Mouse (Mus musculus): ENCODE measurements around the gene Pex10. TPM values are rescaled to one million over a fixed set of nuclear protein-coding genes. Genes with fewer than 3 reads are reported as not detected.

Pex10 gene
- polyA plus RNA-seq, 1 experiment from 2014 or later, result 23.3 TPM

DNA sequence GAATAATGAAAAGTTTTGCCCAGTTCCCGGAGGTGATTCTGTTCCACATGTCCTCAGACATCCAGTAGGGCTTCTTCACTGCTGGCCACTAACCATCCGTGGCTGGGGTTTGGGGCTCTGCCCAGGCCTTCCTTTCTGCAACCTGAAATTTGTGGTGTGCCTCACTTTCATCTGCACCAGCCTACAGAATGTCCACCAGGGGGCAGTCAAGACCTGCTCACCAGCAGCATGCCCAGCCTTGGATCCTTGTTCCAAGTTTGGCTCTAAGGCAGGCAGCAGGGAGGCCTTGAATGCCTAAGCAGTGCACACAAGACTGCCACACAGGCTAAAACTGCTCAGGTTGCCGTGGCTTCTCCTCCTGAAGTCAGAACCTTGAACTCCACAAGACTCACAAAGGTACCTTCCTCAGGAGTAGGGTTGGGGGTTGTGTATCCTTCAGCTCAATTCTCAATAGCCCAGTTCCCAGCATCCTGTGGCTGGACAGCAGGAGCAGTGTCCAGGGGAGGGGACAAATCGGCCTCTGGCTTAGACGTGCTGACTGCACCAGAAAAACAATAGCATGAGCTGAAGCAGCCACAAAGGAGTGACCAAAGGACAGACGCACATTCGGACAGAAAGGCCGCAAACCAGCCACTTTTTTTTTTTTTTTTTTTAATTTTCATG lies 28.6 kb downstream of the Pex10 start:
- Histone ChIP-seq H3K9me3 (no peaks in the 10 kb centered on the region), H3K36me3 (peaks cover 6% of the 10 kb centered on the region; the same call in 1 of the 2 replicates), H3K9ac (no peak overlapping the region), H3K4me2 (replicated peaks) (no peak overlapping the region), H3K4me3 (no peak overlapping the region), H3K27me3 (no peaks in the 10 kb centered on the region), H3K4me1 (peaks cover 4% of the 10 kb centered on the region; the same call in 1 of the 2 replicates), H3K27ac (peak overlapping the region; percentile 14; the same call in 1 of the 2 replicates)
- peak; percentile 61 for ATAC-seq (ENCODE audit: insufficient number of reproducible peaks, insufficient read depth, low FRiP score, low TSS enrichment)
- WGBS, result 45% methylated on average over 8 of the region's 8 CpGs

DNA sequence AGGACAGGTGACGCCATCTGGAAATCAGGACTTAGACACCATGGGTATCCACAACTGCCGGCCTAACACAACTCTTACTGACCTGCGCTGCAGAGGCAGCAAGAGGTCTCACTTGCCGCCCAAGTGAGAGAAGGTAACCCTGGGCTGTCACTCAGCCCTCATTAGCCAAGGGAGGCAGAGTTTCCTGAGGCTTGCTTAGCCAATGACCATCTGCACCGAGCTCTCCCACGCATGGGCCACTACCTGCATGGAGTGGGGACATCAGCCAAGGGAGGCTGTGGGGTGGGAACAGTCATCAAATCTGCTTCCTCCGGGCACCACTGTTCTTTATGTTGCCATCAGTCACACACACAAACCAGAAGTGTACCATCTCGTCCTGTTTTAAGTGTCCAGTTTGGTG lies 29.2 kb downstream of the Pex10 start:
- no peak overlapping the region; the same call in 1 of the 2 replicates for H3K27ac ChIP-seq
- H3K36me3 ChIP-seq, result peaks cover 3% of the 10 kb centered on the region; the same call in 1 of the 2 replicates
- H3K9ac ChIP-seq, result no peak overlapping the region
- H3K27me3 ChIP-seq, result no peaks in the 10 kb centered on the region
- no peak overlapping the region for H3K4me2 ChIP-seq (replicated peaks)
- no peak overlapping the region for H3K4me3 ChIP-seq
- no peak for ATAC-seq (ENCODE audit: insufficient number of reproducible peaks, insufficient read depth, low FRiP score, low TSS enrichment)
- WGBS, result 87% methylated on average over 8 of the region's 8 CpGs
- H3K9me3 ChIP-seq, result no peaks in the 10 kb centered on the region
- H3K4me1 ChIP-seq, result peaks cover 4% of the 10 kb centered on the region; the same call in 1 of the 2 replicates

DNA sequence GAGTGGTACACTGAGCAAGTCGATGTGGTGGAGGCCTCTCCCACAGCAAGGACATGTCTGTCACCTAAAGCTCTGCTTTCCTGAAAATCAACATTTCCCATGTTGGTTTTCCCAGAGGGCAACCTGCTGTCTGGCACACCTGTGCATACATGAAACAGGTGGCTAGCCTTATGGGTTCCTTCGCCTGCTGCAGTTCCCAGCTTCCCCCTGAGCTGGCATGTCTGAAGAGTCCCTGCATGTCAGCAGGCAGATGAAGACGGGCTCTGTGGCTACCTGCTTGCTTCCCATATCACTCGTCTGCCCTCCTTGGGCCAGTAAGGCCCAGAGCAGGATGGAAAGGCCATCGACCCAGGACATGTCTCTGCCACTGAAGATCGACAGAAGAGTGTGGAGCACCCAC lies 30.6 kb downstream of the Pex10 start:
- peaks cover 4% of the 10 kb centered on the region; the same call in 1 of the 2 replicates for H3K4me1 ChIP-seq
- no peaks in the 10 kb centered on the region for H3K9me3 ChIP-seq
- no peaks in the 10 kb centered on the region for H3K27me3 ChIP-seq
- no peak overlapping the region for H3K4me3 ChIP-seq
- no peaks in the 10 kb centered on the region for H3K36me3 ChIP-seq
- ATAC-seq (ENCODE audit: insufficient number of reproducible peaks, insufficient read depth, low FRiP score, low TSS enrichment), result no peak
- no peak overlapping the region for H3K27ac ChIP-seq
- no peak overlapping the region for H3K4me2 ChIP-seq (replicated peaks)
- H3K9ac ChIP-seq, result no peak overlapping the region
- WGBS, result 86% methylated on average over 6 of the region's 6 CpGs

DNA sequence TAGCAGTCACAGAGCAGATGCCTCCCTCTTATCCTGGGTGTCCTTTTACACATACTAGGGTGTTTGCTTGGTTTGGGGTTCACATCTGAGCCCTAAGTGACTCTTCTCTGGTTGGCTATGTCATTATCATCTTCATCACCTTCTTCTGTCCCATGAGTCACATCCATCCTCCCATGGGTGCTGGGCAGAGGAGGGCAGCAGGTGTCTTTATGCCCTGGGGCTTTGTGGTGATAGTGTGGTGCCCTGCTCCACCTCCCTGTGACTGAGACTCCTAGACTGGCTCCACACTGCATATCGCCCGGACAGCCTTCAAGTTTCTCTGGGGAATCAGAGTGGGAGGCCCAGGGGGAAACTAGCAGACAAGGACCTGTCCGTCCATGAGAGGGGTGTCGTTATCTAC lies 31.8 kb downstream of the Pex10 start:
- no peak overlapping the region for H3K4me2 ChIP-seq (replicated peaks)
- H3K4me3 ChIP-seq, result no peak overlapping the region
- H3K27ac ChIP-seq, result no peak overlapping the region
- no peak for ATAC-seq (ENCODE audit: insufficient number of reproducible peaks, insufficient read depth, low FRiP score, low TSS enrichment)
- 84% methylated on average over 4 of the region's 4 CpGs for WGBS
- no peak overlapping the region for H3K9ac ChIP-seq
- H3K27me3 ChIP-seq, result no peaks in the 10 kb centered on the region
- peaks cover 4% of the 10 kb centered on the region; the same call in 1 of the 2 replicates for H3K4me1 ChIP-seq
- H3K9me3 ChIP-seq, result no peaks in the 10 kb centered on the region
- no peaks in the 10 kb centered on the region for H3K36me3 ChIP-seq

DNA sequence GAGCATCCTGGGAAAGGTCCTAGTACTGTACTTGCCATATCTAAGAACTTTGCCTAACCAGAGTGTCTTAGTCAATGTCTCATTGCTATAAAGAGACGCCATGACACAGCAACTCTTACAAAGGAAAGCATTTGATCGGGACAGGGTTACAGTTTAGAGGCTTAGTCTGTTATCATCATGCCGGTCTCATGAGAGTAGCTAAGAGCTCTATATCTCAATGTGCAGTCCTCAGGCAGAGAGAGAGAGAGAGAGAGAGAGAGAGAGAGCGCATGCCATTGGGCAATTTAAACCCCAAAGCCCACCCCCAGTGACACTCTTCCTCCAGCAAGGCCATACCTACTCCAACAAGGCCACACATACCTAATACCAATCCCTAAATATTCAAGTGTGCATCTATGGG lies 41.1 kb downstream of the Pex10 start:
- no peaks in the 10 kb centered on the region for H3K27me3 ChIP-seq
- 94% methylated on average over 4 of the region's 4 CpGs for WGBS
- no peak overlapping the region for H3K4me2 ChIP-seq (replicated peaks)
- no peaks in the 10 kb centered on the region for H3K36me3 ChIP-seq
- no peak for ATAC-seq (ENCODE audit: insufficient number of reproducible peaks, insufficient read depth, low FRiP score, low TSS enrichment)
- H3K4me3 ChIP-seq, result no peak overlapping the region
- H3K27ac ChIP-seq, result no peak overlapping the region
- no peaks in the 10 kb centered on the region for H3K4me1 ChIP-seq
- no peaks in the 10 kb centered on the region for H3K9me3 ChIP-seq
- no peak overlapping the region for H3K9ac ChIP-seq

DNA sequence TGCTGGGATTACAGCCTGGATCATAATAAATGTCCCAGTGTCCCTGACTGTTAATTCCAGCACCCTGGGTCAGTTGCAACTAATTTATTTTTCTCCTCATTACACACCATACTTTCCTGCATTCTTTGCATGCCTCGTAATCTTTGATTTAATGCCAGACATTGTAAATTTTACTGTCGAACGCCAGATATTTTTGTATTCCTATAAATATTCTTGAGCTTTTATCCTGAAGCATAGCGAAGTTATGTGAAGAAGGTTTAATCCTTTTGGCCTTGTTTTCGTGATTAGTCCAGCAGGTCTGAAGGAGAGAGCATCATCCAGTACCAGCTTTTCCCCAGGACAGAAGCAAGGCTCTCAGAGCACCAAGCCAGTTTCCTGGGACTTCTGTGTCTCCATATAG lies 42.7 kb downstream of the Pex10 start:
- Histone ChIP-seq H3K36me3 (no peaks in the 10 kb centered on the region), H3K4me3 (no peak overlapping the region), H3K4me1 (peaks cover 11% of the 10 kb centered on the region), H3K27ac (0 out of 2 replicates have a peak overlapping the region, but pooled peaks have one; percentile 12), H3K27me3 (no peaks in the 10 kb centered on the region), H3K9ac (no peak overlapping the region), H3K9me3 (no peaks in the 10 kb centered on the region), H3K4me2 (replicated peaks) (no peak overlapping the region)
- 77% methylated on average over 5 of the region's 5 CpGs for WGBS
- no peak for ATAC-seq (ENCODE audit: insufficient number of reproducible peaks, insufficient read depth, low FRiP score, low TSS enrichment)

DNA sequence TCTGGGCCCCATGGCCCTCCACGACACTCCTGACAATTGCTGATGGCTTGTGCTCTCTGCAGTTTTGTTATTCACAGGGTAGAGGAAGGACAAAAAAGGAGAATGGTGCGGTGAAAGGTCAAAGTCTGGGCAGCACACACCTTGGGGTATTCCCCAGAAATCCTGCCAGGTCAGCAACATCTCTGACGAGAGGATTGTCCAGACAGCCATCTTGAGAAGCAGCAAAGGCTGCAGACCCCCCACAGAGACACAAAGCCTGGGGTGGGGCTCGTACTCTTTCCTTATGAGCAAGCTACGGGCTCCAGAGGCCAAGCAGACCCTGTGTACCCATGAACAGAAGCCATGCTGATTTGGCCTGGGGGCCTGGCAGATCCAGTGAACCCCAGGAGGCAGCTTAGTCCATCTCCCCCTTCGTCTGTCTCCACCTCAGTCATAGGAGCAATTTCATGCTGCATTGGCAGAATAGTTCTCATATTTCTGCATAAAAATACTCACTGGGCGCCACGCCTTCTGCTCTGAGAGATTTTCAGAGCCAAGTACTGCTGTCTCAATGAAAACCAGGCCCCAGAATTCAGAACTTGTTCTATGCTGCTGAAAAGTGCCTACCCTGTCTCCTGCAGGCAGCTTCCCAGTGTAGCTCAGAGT lies 47.1 kb downstream of the Pex10 start:
- H3K27me3 ChIP-seq, result no peaks in the 10 kb centered on the region
- no peaks in the 10 kb centered on the region for H3K9me3 ChIP-seq
- 49% methylated on average over 8 of the region's 8 CpGs for WGBS
- no peaks in the 10 kb centered on the region for H3K36me3 ChIP-seq
- peak overlapping the region; percentile 69 for H3K27ac ChIP-seq
- H3K4me2 ChIP-seq (replicated peaks), result no peak overlapping the region
- no peak overlapping the region for H3K9ac ChIP-seq
- H3K4me3 ChIP-seq, result no peak overlapping the region
- ATAC-seq (ENCODE audit: insufficient number of reproducible peaks, insufficient read depth, low FRiP score, low TSS enrichment), result no peak
- H3K4me1 ChIP-seq, result peaks cover 14% of the 10 kb centered on the region

- Histone ChIP-seq H3K9me3 (no peaks in the 10 kb centered on the region), H3K9ac (no peak overlapping the region), H3K36me3 (no peaks in the 10 kb centered on the region), H3K4me3 (no peak overlapping the region), H3K27ac (no peak overlapping the region), H3K4me2 (replicated peaks) (no peak overlapping the region), H3K27me3 (no peaks in the 10 kb centered on the region), H3K4me1 (peaks cover 14% of the 10 kb centered on the region)
- 74% methylated on average over 4 of the region's 4 CpGs for WGBS
- no peak for ATAC-seq (ENCODE audit: insufficient number of reproducible peaks, insufficient read depth, low FRiP score, low TSS enrichment)
Observed at GRCm38 (mm10) chr4:155116607-155117006, 49.8 kb downstream of the Pex10 start.

DNA sequence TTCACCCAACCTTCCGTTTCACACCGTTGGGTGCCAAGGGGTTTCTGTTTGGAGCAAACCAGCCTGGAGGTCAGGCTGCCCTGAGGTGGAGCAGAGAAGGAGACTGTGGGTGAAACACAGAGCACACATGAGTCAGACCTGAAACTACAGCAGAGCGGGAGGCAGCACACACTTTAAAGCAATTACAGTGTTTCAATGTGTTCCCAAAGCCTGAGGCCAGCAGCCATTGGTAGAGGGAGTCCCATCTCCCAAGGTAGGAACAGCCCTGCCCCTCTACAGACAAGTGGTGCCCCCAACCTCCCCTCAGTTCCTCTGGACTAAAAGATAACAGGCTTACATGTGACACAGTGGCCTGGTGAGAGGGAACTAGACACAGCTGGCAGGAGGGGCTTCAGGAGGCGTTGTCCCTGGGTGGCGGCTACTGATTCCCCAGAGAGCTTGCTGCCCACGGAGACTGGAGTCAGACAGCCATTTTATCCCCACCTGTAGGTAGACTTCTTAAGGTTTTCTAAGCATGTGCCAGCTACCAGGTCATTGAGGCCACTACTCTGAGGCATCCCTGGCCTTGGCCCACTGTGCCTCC lies 50.7 kb downstream of the Pex10 start:
- ATAC-seq (ENCODE audit: insufficient number of reproducible peaks, insufficient read depth, low FRiP score, low TSS enrichment), result no peak
- no peak overlapping the region for H3K27ac ChIP-seq

DNA sequence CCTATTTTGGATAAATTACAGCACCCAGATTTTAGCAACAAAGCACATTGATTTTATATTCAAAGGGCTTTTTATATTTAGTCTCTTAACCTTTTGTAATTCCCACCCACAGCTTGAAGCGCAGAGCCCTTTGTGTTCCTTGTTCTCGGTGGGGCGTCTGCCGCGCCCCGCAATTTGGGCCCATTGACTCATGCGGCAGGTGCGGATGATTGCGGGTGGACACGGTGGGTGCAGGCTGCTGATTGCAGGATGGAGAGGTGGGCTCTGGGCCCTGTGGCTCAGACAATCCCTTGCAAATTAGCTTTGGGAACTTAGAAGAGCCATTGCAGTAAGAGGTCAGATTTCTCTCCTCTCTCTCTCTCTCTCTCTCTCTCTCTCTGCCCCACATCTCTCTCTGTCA lies 51.5 kb downstream of the Pex10 start:
- Histone ChIP-seq H3K9me3 (no peaks in the 10 kb centered on the region), H3K27me3 (no peaks in the 10 kb centered on the region), H3K36me3 (no peaks in the 10 kb centered on the region), H3K4me3 (no peak overlapping the region), H3K9ac (no peak overlapping the region), H3K4me2 (replicated peaks) (no peak overlapping the region), H3K27ac (no peak overlapping the region), H3K4me1 (peaks cover 28% of the 10 kb centered on the region)
- WGBS, result 79% methylated on average over 10 of the region's 10 CpGs
- ATAC-seq (ENCODE audit: insufficient number of reproducible peaks, insufficient read depth, low FRiP score, low TSS enrichment), result no peak

More for the DNA sequence above, 50.7 kb downstream of the Pex10 start:
- no peaks in the 10 kb centered on the region for H3K9me3 ChIP-seq
- H3K4me2 ChIP-seq (replicated peaks), result no peak overlapping the region
- no peak overlapping the region for H3K9ac ChIP-seq
- peaks cover 20% of the 10 kb centered on the region for H3K4me1 ChIP-seq
- H3K4me3 ChIP-seq, result no peak overlapping the region
- no peaks in the 10 kb centered on the region for H3K27me3 ChIP-seq
- no peaks in the 10 kb centered on the region for H3K36me3 ChIP-seq
- WGBS, result 77% methylated on average over 6 of the region's 6 CpGs

DNA sequence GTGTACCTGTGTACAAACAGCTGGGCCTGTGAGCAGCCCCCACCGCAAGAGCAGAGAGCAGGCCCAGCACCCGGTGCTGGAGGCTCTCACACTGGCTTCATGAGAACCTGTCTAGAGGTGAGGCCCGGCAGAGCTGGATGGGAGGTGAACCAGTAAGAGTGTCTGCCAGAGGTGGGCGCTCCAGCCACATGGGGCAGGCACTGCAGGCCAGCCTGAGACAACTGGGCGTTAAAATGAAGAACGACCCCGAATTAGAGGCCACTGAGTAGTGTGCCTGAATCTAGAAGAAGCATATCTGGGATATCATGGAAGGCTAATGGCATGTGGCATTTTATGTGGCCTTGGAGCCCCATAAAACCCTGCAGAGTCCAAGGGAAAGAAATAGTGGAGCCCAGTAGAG lies 53.2 kb downstream of the Pex10 start:
- H3K4me2 ChIP-seq (replicated peaks), result no peak overlapping the region
- H3K4me1 ChIP-seq, result peaks cover 24% of the 10 kb centered on the region
- WGBS, result 83% methylated on average over 7 of the region's 7 CpGs
- no peaks in the 10 kb centered on the region for H3K9me3 ChIP-seq
- no peak overlapping the region for H3K27ac ChIP-seq
- no peak overlapping the region for H3K4me3 ChIP-seq
- H3K36me3 ChIP-seq, result no peaks in the 10 kb centered on the region
- no peak for ATAC-seq (ENCODE audit: insufficient number of reproducible peaks, insufficient read depth, low FRiP score, low TSS enrichment)
- no peaks in the 10 kb centered on the region for H3K27me3 ChIP-seq
- no peak overlapping the region for H3K9ac ChIP-seq

DNA sequence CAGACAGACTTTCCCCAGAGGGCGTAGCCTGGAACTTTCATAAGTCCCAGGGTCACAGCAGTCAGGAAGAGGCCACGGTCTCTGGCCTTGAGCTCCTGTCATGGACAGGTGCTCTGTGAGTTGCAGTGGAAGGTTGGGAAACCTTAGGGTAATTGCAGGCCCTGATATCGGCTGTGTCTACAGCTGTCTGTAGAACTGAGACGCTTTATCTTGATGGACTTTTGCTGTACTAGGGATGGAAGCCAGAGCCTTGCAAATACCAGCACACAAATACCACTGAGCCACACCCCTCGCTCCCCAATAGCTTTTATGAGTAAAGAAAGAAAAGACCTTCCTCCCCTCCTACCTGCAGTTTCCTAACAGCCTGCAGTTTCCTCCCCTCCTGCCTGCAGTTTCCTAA lies 53.8 kb downstream of the Pex10 start:
- peak overlapping the region; percentile 61; the same call in 1 of the 2 replicates for H3K27ac ChIP-seq
- WGBS, result 77% methylated on average over 5 of the region's 5 CpGs
- no peak overlapping the region for H3K4me3 ChIP-seq
- no peak overlapping the region for H3K9ac ChIP-seq
- H3K4me1 ChIP-seq, result peaks cover 27% of the 10 kb centered on the region
- no peaks in the 10 kb centered on the region for H3K9me3 ChIP-seq
- no peak overlapping the region for H3K4me2 ChIP-seq (replicated peaks)
- no peak for ATAC-seq (ENCODE audit: insufficient number of reproducible peaks, insufficient read depth, low FRiP score, low TSS enrichment)
- H3K27me3 ChIP-seq, result no peaks in the 10 kb centered on the region
- H3K36me3 ChIP-seq, result no peaks in the 10 kb centered on the region

Data from embryonic facial prominence, embryonic 12.5 days (tissue).